Mouse (Mus musculus) megakaryocyte progenitor cell, adult 5-6 weeks (primary cell): ENCODE measurements at regions not wholly inside any gene's neighbourhood (a gene's known extent, or its start where the extent isn't known, plus 50 kb on each side); places are given as distances from the start of the nearest gene placed in this dataset.

Experiments used
- ATAC-seq: replicated peaks from 2 replicates; pipeline ENCODE4 v1.8.0; 2016; ENCODE audit warnings: mild to moderate bottlenecking, moderate TSS enrichment, inconsistent platforms; ENCODE audit not compliant: poor library complexity

DNA sequence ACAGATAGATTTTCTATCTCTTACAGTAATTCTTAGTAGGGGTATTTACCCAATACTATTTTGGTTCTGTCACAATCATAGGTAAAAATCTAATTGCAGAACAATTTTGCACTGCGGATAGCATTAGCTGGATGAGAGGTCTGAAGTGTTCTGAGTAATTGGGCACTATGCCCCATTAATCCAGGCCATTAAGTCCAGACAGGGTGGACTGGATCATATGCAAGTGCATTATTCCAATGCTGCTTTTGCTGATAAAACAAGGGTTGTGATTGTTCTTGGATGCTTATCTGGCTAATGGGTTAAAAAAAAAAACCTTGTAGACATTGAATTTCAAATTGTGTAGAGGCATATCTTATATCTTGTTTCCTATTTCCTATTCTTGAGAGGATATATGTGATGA lies 1732.6 kb upstream of the Gm6569 start:
- ATAC-seq = no peak

GRCm38 (mm10) chr15:72105830-72106413 lies 1728.4 kb upstream of the Gm6569 start:
- no peak for ATAC-seq

DNA sequence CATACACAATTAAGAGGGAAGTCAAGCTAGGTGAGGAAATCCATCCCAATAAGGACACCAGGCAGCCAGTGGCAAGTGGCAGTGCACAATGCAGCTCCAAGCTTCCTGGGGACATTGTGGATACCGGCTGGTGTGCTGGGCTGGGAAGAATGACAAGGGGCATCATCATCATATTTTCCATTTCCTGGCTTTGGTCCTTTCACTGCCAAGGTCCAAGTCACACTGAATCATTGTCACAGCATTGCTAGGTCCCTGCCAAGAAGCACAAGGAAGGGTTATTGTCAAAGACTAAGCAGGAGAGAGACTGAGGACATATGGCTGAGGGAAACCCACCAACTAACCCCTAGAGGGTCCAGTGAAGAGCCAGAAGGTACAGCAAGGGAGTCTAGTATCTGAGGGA lies 1723.8 kb upstream of the Gm6569 start:
- ATAC-seq = no peak

DNA sequence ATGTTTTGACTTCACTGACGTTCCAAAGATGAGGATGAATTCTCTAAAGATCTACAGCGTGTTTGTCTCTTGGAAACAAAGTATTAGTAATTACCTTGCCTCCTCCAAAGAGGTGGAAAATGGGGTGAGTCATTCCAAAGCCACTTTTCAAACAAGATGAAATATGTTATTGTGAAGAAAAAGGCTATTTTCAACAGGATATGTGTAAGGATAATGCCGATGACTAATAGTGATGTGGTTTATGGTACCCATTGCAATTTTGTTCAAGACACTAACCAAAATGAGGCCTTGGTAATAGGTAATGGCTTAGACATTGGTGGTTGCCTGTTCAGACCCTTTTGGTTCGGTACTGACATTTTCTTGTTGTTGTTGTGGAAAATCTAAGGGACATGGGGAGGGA lies 1717.6 kb upstream of the Gm6569 start:
- no peak for ATAC-seq

- ATAC-seq = no peak
Measured at GRCm38 (mm10) chr15:72134226-72134625, 1700.1 kb upstream of the Gm6569 start.

GRCm38 (mm10) chr15:72135992-72136617 lies 1698.3 kb upstream of the Gm6569 start:
- ATAC-seq = no peak

DNA sequence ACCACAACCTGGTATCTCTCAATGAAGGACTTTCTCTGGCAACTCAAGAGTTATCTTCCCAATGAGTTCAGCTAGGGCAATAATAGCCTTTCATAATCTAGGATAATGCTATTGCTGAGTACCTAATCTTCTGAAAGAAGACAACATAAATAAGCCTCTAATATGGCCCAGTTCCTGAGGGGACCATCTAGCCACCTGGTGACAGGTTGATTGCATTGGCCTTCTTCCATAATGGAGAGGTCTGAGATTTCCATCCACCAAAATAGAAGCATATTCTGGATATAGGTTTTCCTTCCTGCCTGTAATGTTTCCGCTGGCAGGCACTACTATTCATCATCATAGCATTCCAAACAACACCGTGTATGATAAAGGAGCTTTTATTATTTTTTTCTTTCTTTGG lies 1694.2 kb upstream of the Gm6569 start:
- ATAC-seq = no peak

GRCm38 (mm10) chr15:72150581-72150980 lies 1683.8 kb upstream of the Gm6569 start:
- no peak for ATAC-seq

GRCm38 (mm10) chr15:72158505-72158904 lies 1675.9 kb upstream of the Gm6569 start:
- no peak for ATAC-seq

GRCm38 (mm10) chr15:72200861-72201260 lies 1633.5 kb upstream of the Gm6569 start:
- no peak for ATAC-seq

- ATAC-seq = no peak
Measured at GRCm38 (mm10) chr15:72201791-72202190, 1632.6 kb upstream of the Gm6569 start.

DNA sequence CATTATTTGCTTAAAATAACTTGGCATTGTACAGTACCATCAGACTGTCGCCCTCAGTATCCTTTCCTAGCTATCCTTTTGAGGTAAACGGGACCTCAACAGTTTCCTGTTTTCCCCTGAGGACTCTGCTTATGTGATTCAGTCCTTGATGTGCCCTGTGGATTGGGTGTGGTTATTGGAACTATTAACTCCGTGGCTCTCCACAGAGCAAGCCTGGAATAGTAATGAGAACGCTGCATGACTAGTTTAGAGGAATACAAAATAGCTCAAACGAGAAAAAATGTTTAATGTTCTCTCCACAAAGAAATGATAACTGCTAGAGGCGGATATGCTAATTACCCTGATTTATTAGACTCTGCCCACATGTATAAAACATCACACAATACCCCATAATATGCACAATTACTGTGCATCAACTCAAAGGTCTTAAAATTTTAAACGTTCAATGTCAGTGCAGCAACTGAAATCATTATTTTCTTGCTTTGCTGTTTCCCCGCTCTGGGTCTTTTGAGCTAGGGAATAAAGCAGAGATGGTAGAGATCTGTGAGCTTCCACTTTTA lies 1629.0 kb upstream of the Gm6569 start:
- no peak for ATAC-seq

DNA sequence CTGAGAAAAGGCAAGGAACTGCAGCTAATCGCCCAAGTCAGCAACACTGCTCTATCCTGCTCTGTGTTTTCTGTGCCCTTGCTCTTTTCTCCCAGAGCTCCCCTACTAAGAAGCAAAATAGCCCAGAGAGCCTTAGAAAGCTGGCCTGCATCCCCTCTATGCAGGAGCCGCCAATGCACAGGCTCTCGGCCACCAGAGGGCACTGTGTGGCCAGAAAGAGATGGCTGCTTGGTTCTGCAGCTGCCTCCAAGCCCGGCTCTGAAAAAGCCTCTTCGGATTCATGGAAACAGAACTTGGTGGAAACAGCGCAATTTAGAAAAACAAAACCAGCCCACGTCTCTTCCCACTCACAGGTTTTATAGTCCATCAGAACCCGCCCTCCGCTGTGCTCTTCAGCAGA lies 1628.4 kb upstream of the Gm6569 start:
- peak; percentile 74 for ATAC-seq

DNA sequence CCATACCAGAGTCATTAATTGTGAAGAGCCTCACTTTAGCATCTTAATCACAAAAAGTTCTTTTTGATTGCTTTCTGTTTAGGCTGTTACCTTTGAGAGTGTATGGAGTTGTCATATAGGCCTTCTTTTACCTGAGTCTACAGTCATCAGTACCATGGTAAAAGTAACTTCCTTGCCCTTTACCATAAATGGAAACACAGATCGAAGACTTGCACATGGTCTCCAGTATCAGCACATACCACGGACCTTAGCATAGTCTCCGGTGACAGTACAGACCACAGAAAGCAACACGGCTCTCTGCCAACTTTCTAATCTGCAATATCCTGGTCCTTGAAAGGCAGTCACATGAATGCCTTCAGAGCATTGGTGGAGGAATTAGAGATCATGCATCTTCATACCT lies 1626.8 kb upstream of the Gm6569 start:
- ATAC-seq = no peak

DNA sequence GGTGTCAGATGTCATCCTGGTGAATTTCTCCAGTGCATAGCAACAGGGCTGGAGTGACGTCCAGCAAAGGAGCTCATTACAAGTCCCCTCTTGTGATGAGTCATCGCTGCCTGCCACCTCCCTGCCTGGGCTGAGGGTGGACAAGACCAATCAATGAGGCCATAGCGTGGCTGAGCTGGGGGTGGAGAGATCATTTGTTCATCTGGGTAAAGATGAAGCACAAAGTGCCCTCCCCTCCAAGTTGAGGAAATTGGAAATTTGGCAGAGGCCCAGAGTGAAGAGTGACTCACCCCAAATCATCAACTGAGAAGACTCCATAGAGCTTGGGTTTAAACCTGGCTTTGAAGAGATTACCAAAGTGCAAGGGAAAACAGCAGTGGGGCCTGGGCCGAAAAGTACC lies 1626.3 kb upstream of the Gm6569 start:
- ATAC-seq = no peak

- ATAC-seq = no peak
Measured at GRCm38 (mm10) chr15:72208973-72209372, 1625.4 kb upstream of the Gm6569 start.

DNA sequence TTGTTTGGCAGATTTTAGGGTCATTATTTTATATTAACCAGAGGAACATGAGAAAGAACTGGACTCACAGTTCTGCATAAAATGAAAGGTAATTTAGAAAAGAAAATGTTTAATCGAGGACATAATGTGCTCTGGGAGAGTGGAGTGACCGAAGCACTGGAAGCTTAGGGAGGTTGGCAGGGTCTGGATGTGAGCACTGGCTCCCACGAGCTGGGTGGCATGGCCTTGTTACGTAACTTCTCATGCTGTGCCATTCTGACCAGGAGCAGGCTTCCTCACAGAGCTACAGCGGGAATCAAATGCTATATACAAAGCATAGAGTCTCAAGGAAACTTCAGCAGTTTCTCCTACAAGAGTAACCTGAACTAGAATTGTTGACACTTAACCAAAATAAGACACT lies 1616.6 kb upstream of the Gm6569 start:
- ATAC-seq = no peak

- no peak for ATAC-seq
Measured at GRCm38 (mm10) chr15:72219985-72220384, 1614.4 kb upstream of the Gm6569 start.

GRCm38 (mm10) chr15:72220786-72221185 lies 1613.6 kb upstream of the Gm6569 start:
- ATAC-seq = no peak

DNA sequence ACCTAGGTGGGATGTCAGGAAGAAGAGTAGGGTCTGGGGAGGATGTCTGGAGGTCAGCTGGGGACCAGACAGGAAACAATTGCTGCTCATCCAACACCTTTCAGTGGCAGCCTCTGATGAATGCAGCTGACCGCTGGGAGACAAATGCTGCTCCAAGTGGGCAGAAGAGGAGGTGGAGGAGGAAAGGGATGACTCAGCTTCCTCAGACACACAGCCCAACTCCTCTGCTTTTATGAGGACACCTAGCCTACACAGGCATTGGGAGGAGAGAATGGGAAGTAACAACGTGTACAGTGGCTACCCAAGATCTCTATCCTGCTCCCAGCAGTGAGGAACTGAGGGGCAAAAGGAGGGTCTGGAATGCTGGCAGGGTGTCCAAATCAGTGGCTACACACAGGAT lies 1602.0 kb upstream of the Gm6569 start:
- ATAC-seq = no peak

DNA sequence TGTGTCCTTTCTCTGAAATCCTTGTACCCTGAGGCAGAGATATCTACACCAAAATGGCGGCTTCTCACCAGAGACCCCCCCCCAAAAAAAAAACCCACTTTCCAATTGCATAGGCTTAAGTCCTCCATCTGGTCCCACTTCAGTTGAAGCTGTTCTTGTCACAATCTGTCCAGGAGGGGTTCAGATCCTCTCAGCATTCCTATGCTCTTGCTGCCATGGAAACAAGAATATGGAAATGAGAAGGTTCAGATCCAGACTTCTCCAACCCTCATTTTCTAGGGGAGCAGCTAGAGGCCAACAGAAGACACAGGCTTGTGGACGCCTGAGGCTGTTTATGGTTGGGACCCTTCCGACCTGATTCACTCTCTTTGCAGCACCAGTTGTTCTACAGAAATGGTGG lies 1569.7 kb upstream of the Gm6569 start:
- no peak for ATAC-seq

DNA sequence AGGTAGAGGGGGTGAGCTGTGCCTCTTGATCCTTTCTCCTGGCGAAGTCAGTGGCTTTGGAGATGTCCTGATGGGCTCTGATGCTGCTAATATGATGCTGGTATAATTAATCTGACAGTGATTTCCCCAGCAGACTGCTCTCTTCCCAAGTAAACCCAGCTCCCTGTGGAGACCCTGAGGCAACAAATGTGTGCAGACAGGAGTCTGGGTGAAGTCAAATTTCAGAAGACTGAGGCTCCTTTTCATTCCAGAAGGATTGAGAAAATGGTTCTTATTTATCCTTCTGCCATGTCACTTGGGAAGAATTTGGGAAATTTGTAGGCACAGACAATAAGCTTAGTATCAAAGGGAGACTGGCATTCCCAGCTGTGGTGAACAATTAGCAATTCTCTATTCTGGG lies 1550.5 kb upstream of the Gm6569 start:
- no peak for ATAC-seq

DNA sequence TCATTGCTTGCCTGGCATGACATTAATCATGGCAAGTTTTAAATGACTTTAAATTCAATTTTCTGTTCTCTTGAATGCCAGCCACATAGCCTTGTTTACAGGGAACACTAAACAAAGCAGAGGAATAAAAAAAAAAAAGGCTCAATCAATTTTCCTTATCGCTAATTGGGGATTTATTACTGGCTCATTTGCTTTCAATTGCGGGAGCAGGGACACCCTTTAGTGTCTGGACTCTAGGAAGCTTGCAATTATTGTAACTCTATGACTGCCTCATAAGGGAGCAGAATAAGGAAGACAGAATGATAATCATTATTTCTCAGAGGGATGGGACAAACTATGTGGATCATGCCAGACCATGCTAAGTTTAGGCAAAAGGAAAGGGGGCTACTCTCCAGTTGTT lies 1537.7 kb upstream of the Gm6569 start:
- ATAC-seq = no peak
